Mouse (Mus musculus) heart, embryonic 11.5 days (tissue): ENCODE results near the gene Klf16. TPM values are rescaled to one million over a fixed set of nuclear protein-coding genes. Genes with fewer than 3 reads are reported as not detected.

Source experiments
- ATAC-seq: fragments of 200-750 bp; cut with Nextera tagmentation; replicated peaks from 2 replicates; pipeline ENCODE4 v1.8.0; 2017; ENCODE audit warnings: moderate library complexity; ENCODE audit not compliant: insufficient number of reproducible peaks, low FRiP score, low TSS enrichment
- H3K27ac ChIP-seq: fragments of 300-500 bp; sonication (generic); 2 replicates; pipeline ENCODE4 v1.5.1; 2014; ENCODE audit warnings: mild to moderate bottlenecking, low read depth, low read length
- H3K27me3 ChIP-seq: fragments of 300-500 bp; sonication (generic); 2 replicates; pipeline ENCODE4 v1.6.1; 2014; ENCODE audit warnings: mild to moderate bottlenecking, low read length, mixed read lengths; ENCODE audit not compliant: control insufficient read depth, insufficient read depth
- H3K36me3 ChIP-seq: fragments of 300-500 bp; sonication (generic); 2 replicates; pipeline ENCODE4 v1.6.1; 2014; ENCODE audit warnings: mild to moderate bottlenecking, low read length, moderate library complexity, mixed read lengths; ENCODE audit not compliant: control insufficient read depth, insufficient read depth
- H3K4me1 ChIP-seq: fragments of 300-500 bp; sonication (generic); 2 replicates; pipeline ENCODE4 v1.6.1; 2014; ENCODE audit warnings: low read length; ENCODE audit not compliant: control insufficient read depth, insufficient read depth
- H3K4me2 ChIP-seq: fragments of 300-500 bp; sonication (generic); 2 replicates; pipeline ENCODE4 v1.6.1; 2014; ENCODE audit warnings: mild to moderate bottlenecking, moderate library complexity
- H3K4me3 ChIP-seq: fragments of 300-500 bp; sonication (generic); 2 replicates; pipeline ENCODE4 v1.5.1; 2014; ENCODE audit warnings: low read depth, low read length
- H3K9ac ChIP-seq: fragments of 300-500 bp; sonication (generic); 2 replicates; pipeline ENCODE4 v1.6.1; 2014; ENCODE audit warnings: mild to moderate bottlenecking, low read depth, low read length, moderate library complexity
- H3K9me3 ChIP-seq: fragments of 300-500 bp; sonication (generic); replicated peaks from 2 replicates; pipeline ENCODE4 v1.6.1; 2016; ENCODE audit warnings: low read length; ENCODE audit not compliant: control insufficient read depth
- WGBS: fragments of 180-500 bp; shearing (Covaris S2); extraction: QIAGEN DNeasy Blood & Tissue Kit; methylation state at CpG from one replicate; pipeline ENCODE4 v1.1.7; 2014; ENCODE audit not compliant: insufficient replicate concordance; 5-methylcytosine and 5-hydroxymethylcytosine counted together
- polyA plus RNA-seq: library from polyadenylated mRNA; unstranded; fragments of >200 nt; fragmentation: Nextera tagmentation; extraction: Ambion mirVana; gene quantifications from 2 replicates; pipeline ENCODE4 v1.2.1, GENCODE M21; 2014

Klf16 gene
- polyA plus RNA-seq, 1 experiment from 2014 or later, result 5.5 TPM

DNA sequence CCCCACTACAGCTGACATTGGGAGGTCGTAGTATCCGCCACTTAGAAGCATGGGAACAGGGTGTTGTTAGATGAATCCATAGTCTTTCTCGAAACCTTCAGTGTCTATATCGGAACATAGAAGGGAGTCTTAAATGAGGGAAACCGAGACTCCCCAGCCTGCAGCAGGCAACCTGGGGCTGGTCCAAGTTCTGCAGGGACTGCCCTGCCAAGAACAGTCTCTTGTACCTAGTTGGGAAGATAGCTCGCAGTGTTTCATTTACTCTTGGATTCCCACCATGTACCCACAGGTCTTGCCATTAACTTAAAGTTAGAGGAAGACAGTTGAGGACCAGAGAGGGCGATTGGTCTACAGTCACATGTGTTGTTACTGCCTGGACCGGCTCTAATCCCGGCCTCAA is 43.2 kb upstream of the Klf16 start:
- Histone ChIP-seq H3K36me3 (no peaks in the 10 kb centered on the region; the same call in 1 of the 2 replicates), H3K4me3 (no peak overlapping the region), H3K27me3 (no peaks in the 10 kb centered on the region), H3K9ac (no peak overlapping the region), H3K4me1 (peaks cover 22% of the 10 kb centered on the region), H3K4me2 (no peak overlapping the region), H3K9me3 (no peaks in the 10 kb centered on the region), H3K27ac (no peak overlapping the region)
- no peak for ATAC-seq
- 76% methylated on average over 9 of the region's 9 CpGs for WGBS

GRCm38 (mm10) chr10:80619465-80620244 is 42.5 kb upstream of the Klf16 start:
- H3K27ac ChIP-seq, result no peak overlapping the region
- H3K9ac ChIP-seq, result no peak overlapping the region
- H3K4me1 ChIP-seq, result peaks cover 18% of the 10 kb centered on the region
- H3K27me3 ChIP-seq, result no peaks in the 10 kb centered on the region
- H3K36me3 ChIP-seq, result peaks cover 6% of the 10 kb centered on the region
- ATAC-seq, result no peak
- WGBS, result 25% methylated on average over 8 of the region's 8 CpGs
- H3K4me2 ChIP-seq, result no peak overlapping the region
- no peaks in the 10 kb centered on the region for H3K9me3 ChIP-seq
- H3K4me3 ChIP-seq, result no peak overlapping the region

GRCm38 (mm10) chr10:80618181-80618580 is 41.1 kb upstream of the Klf16 start:
- Histone ChIP-seq H3K9me3 (no peaks in the 10 kb centered on the region), H3K27me3 (no peaks in the 10 kb centered on the region), H3K4me2 (no peak overlapping the region), H3K4me3 (no peak overlapping the region), H3K9ac (no peak overlapping the region), H3K4me1 (peaks cover 4% of the 10 kb centered on the region), H3K27ac (no peak overlapping the region), H3K36me3 (peaks cover 11% of the 10 kb centered on the region)
- 49% methylated on average over 9 of the region's 9 CpGs for whole genome bisulfite sequencing
- ATAC-seq, result no peak

GRCm38 (mm10) chr10:80614351-80614750 is 37.2 kb upstream of the Klf16 start:
- no peaks in the 10 kb centered on the region for H3K9me3 ChIP-seq
- 87% methylated on average over 6 of the region's 6 CpGs for WGBS
- H3K9ac ChIP-seq, result no peak overlapping the region
- no peak for ATAC-seq
- H3K4me2 ChIP-seq, result no peak overlapping the region
- no peak overlapping the region for H3K27ac ChIP-seq
- no peaks in the 10 kb centered on the region for H3K27me3 ChIP-seq
- peaks cover 17% of the 10 kb centered on the region for H3K36me3 ChIP-seq
- no peaks in the 10 kb centered on the region for H3K4me1 ChIP-seq
- H3K4me3 ChIP-seq, result no peak overlapping the region

- no peaks in the 10 kb centered on the region for H3K27me3 ChIP-seq
- H3K36me3 ChIP-seq, result peaks cover 17% of the 10 kb centered on the region
- no peak for ATAC-seq
- H3K4me1 ChIP-seq, result no peaks in the 10 kb centered on the region
- no peaks in the 10 kb centered on the region for H3K9me3 ChIP-seq
- H3K4me2 ChIP-seq, result no peak overlapping the region
- H3K9ac ChIP-seq, result no peak overlapping the region
- 74% methylated on average over 3 of the region's 3 CpGs for WGBS
- H3K4me3 ChIP-seq, result no peak overlapping the region
- H3K27ac ChIP-seq, result no peak overlapping the region
Measured at GRCm38 (mm10) chr10:80613821-80614220, 36.7 kb upstream of the Klf16 start.

DNA sequence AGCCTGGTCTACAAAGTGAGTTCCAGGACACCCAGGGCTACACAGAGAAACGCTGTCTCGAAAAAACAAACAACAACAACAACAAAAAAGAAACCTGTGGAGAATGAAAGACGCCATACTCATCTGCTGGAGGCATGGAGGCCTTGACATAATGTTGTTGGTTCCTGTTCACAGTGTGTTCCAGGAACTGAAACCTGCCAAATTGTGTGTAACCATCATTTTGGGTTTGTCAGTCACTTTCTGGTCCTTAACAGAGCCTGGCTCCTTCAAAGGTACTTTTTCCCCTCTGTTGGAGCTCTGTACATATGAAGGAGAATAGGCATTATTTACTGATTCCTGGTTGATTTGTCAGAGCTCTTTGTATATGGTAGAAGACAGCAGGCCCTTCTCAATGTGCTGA is 34.8 kb upstream of the Klf16 start:
- Histone ChIP-seq H3K4me2 (no peak overlapping the region), H3K4me3 (no peak overlapping the region), H3K27me3 (no peaks in the 10 kb centered on the region), H3K9ac (no peak overlapping the region), H3K4me1 (no peaks in the 10 kb centered on the region), H3K36me3 (peaks cover 28% of the 10 kb centered on the region), H3K9me3 (no peaks in the 10 kb centered on the region), H3K27ac (no peak overlapping the region)
- 94% methylated on average over 3 of the region's 3 CpGs for WGBS
- ATAC-seq, result no peak

GRCm38 (mm10) chr10:80611024-80611423 is 33.9 kb upstream of the Klf16 start:
- Histone ChIP-seq H3K4me3 (no peak overlapping the region), H3K36me3 (peaks cover 31% of the 10 kb centered on the region), H3K27ac (no peak overlapping the region), H3K9ac (no peak overlapping the region), H3K9me3 (no peaks in the 10 kb centered on the region), H3K4me1 (no peaks in the 10 kb centered on the region), H3K27me3 (no peaks in the 10 kb centered on the region), H3K4me2 (no peak overlapping the region)
- WGBS, result 65% methylated on average over 4 of the region's 4 CpGs
- ATAC-seq, result no peak

DNA sequence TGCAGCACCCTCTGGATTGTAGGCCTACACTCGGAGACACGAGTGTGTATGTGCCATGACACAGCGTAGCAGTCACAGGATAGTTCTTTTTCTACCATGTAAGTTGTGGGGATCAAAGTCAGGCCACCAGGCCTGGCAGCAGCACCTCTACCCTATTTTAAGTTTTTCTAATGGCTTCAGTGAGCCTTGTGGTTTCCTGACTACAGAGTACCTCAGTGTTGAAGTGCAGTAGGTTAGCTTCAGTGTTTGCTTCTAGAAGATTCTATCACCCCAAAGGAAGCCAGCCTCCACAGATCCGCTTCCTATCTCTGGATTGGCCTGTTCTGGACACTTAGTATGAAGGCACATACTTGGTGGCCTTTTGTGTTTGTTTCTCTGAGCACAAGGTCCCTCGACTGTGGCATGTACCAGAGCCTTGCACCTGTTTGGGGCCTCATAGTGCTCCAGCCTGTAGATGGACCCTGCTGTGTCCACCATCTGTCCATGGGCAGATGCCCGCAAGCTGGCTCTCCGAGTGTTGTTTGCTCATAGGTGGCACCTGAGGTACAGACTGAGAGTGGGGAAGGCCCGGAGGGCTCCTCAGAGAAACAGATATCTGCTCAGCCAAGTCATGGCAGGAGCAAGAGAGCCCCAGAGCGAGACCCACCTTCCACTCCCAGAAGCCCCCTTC is 33.1 kb upstream of the Klf16 start:
- no peak overlapping the region for H3K4me2 ChIP-seq
- H3K36me3 ChIP-seq, result peaks cover 31% of the 10 kb centered on the region
- H3K27ac ChIP-seq, result no peak overlapping the region
- H3K27me3 ChIP-seq, result no peaks in the 10 kb centered on the region
- H3K9me3 ChIP-seq, result no peaks in the 10 kb centered on the region
- no peak for ATAC-seq
- H3K4me1 ChIP-seq, result no peaks in the 10 kb centered on the region
- 89% methylated on average over 9 of the region's 9 CpGs for WGBS
- no peak overlapping the region for H3K4me3 ChIP-seq
- H3K9ac ChIP-seq, result no peak overlapping the region
